ENCODE assay signal across 19 mouse cellular contexts in the genomic region with DNA sequence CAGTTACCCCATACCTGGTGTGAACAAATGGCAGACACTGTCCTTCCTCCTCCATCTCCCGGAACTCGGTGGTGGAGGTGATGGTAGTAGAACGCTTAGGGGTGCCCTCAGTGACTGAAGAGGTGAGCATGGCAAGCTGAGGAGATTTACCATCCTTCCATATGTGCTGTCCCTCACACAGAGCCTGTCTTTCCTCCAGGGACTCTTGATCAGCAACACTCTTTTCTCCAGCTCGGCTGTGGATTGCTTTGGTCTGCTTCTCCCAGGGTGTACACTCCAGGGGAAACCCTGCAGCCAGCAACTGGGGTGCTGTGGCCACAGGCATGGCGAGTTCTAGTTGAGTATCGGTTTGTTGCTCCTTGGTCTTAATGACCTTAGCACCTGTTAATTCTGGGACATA.
DNase-seq lines count a peak whose midpoint lies in the region; ATAC-seq and TF ChIP-seq lines count a peak whose summit lies in the region.
"Had no signal": no experiment of that assay in that cellular context is flagged by ENCODE, and none has a peak within 500 bp of the region (broad histone marks: within the 10 kb centered on the region; RNA-seq: fewer than 3 reads in every experiment).

No protein-coding gene starts in this region.

- H3K36me3 ChIP-seq in hindbrain, embryonic 10.5 days: no peaks in the 10 kb centered on the region
- no peaks in the 10 kb centered on the region for H3K36me3 ChIP-seq in hindbrain, embryonic 13.5 days
- H3K36me3 ChIP-seq in hindbrain, embryonic 12.5 days: no peaks in the 10 kb centered on the region
- H3K36me3 ChIP-seq: forebrain, embryonic 12.5 days; G1E; stomach, embryonic 15.5 days had no signal

- TF ChIP-seq CTCF in bone marrow, adult 2 months (IDR thresholded peaks at IDR 0.05; ENCODE audit: control insufficient read depth, insufficient read depth, low read length): no peak

- no peak for ATAC-seq in hindbrain, embryonic 13.5 days (ENCODE audit: low FRiP score)
- ATAC-seq in erythroid progenitor cell, adult 5-6 weeks (replicated peaks; ENCODE audit: low FRiP score, poor library complexity, severe bottlenecking): 0 out of 2 replicates have a peak, but pooled peaks have one; percentile 32
- no peak for ATAC-seq in hindbrain, embryonic 12.5 days (ENCODE audit: low FRiP score)

- H3K27me3 ChIP-seq in hindbrain, embryonic 10.5 days (ENCODE audit: insufficient read depth, poor library complexity, severe bottlenecking): no peaks in the 10 kb centered on the region
- no peaks in the 10 kb centered on the region for H3K27me3 ChIP-seq in hindbrain, embryonic 13.5 days
- H3K27me3 ChIP-seq in hindbrain, embryonic 12.5 days: no peaks in the 10 kb centered on the region
- H3K27me3 ChIP-seq: forebrain, embryonic 12.5 days; stomach, embryonic 15.5 days had no signal

- H3K4me1 ChIP-seq in hindbrain, embryonic 10.5 days (replicated peaks): peaks cover 33% of the 10 kb centered on the region
- H3K4me1 ChIP-seq in hindbrain, embryonic 13.5 days (replicated peaks): peaks cover 5% of the 10 kb centered on the region; the same call in 1 of the 2 replicates
- peaks cover 9% of the 10 kb centered on the region for H3K4me1 ChIP-seq in bone marrow, adult 2 months (ENCODE audit: control insufficient read depth, insufficient read depth, low read length)
- H3K4me1 ChIP-seq in hindbrain, embryonic 12.5 days: peaks cover 11% of the 10 kb centered on the region
- H3K4me1 ChIP-seq: stomach, embryonic 15.5 days had no signal

- no peaks in the 10 kb centered on the region for H3K9me3 ChIP-seq in hindbrain, embryonic 10.5 days
- H3K9me3 ChIP-seq in hindbrain, embryonic 13.5 days: no peaks in the 10 kb centered on the region
- H3K9me3 ChIP-seq in hindbrain, embryonic 12.5 days (replicated peaks): no peaks in the 10 kb centered on the region
- H3K9me3 ChIP-seq: forebrain, embryonic 12.5 days; G1E; stomach, embryonic 15.5 days had no signal

- 91% methylated on average over 6 of the region's 6 CpGs for WGBS in hindbrain, embryonic 10.5 days
- WGBS in hindbrain, embryonic 13.5 days: 90% methylated on average over 6 of the region's 6 CpGs
- WGBS in bone marrow, adult 2 months: 79% methylated on average over 6 of the region's 6 CpGs
- WGBS in hindbrain, embryonic 12.5 days: 83% methylated on average over 6 of the region's 6 CpGs

- no peak overlapping the region for H3K4me2 ChIP-seq in hindbrain, embryonic 13.5 days
- H3K4me2 ChIP-seq in hindbrain, embryonic 12.5 days (replicated peaks): no peak overlapping the region
- H3K4me2 ChIP-seq: forebrain, embryonic 12.5 days; midbrain, embryonic 11.5 days; stomach, embryonic 15.5 days had no signal

- H3K4me3 ChIP-seq in hindbrain, embryonic 10.5 days: no peak overlapping the region
- no peak overlapping the region for H3K4me3 ChIP-seq in hindbrain, embryonic 13.5 days
- no peak overlapping the region for H3K4me3 ChIP-seq in bone marrow, adult 2 months (replicated peaks; ENCODE audit: control insufficient read depth, low read depth, low read length)
- no peak overlapping the region for H3K4me3 ChIP-seq in hindbrain, embryonic 12.5 days
- H3K4me3 ChIP-seq: forebrain, embryonic 12.5 days; left cerebral cortex, adult 2 months; stomach, embryonic 15.5 days had no signal

- no peak overlapping the region for H3K9ac ChIP-seq in hindbrain, embryonic 13.5 days
- H3K9ac ChIP-seq in hindbrain, embryonic 12.5 days: no peak overlapping the region
- H3K9ac ChIP-seq: forebrain, embryonic 12.5 days; stomach, embryonic 15.5 days had no signal

- DNase-seq in hindbrain, embryonic 10.5 days (ENCODE audit: low spot score): no peak
- peak; percentile 58 for DNase-seq in CD4-positive helper T cell, adult 2 months (ENCODE audit: low read depth, low spot score)
- no peak for DNase-seq in MN1 (ENCODE audit: low spot score)
- DNase-seq: cerebellum, adult 9-10 months; gastrocnemius, postnatal 25 days; kidney, adult 8-10 months; kidney, postnatal 25 days; left cerebral cortex, postnatal 4 days; liver; right cerebral cortex, adult 18-20 months had no signal

- TF ChIP-seq POLR2A in bone marrow, adult 2 months (IDR thresholded peaks at IDR 0.05; ENCODE audit: borderline replicate concordance, control insufficient read depth, low read depth, low read length): no peak

- H3K27ac ChIP-seq in hindbrain, embryonic 10.5 days: peak overlapping the region; percentile 79
- H3K27ac ChIP-seq in hindbrain, embryonic 13.5 days: no peak overlapping the region
- H3K27ac ChIP-seq in bone marrow, adult 2 months (ENCODE audit: control insufficient read depth, insufficient read depth, low read depth, low read length, poor library complexity): peak overlapping the region; percentile 71
- no peak overlapping the region; the same call in 1 of the 2 replicates for H3K27ac ChIP-seq in hindbrain, embryonic 12.5 days
- H3K27ac ChIP-seq: forebrain, embryonic 12.5 days; left cerebral cortex, adult 2 months had no signal

Comparison
In these comparisons a context has a peak if more than half of its experiments do, and no peak if none do; other contexts are left out.
1. H3K27ac ChIP-seq: peak in hindbrain, embryonic 10.5 days (single experiment) and bone marrow, adult 2 months (single experiment); none in hindbrain, embryonic 13.5 days (single experiment) and hindbrain, embryonic 12.5 days (single experiment).